Mouse (Mus musculus) testis, adult 2 months (tissue): ENCODE measurements around the gene Lif.

ENCODE experiments used
- CTCF ChIP-seq: fragments of 200-500 bp; IDR thresholded peaks from 2 replicates; pipeline ENCODE4 v1.5.1; 2012; ENCODE audit warnings: low read depth, mild to moderate bottlenecking, inconsistent platforms, low read length, moderate library complexity; ENCODE audit not compliant: control insufficient read depth, insufficient read depth, insufficient replicate concordance
- POLR2A ChIP-seq: fragments of 200-500 bp; IDR thresholded peaks from 2 replicates; pipeline ENCODE4 v1.6.1; 2012; ENCODE audit warnings: low read depth, mild to moderate bottlenecking, inconsistent platforms, low read length, moderate library complexity; ENCODE audit not compliant: control insufficient read depth

DNA sequence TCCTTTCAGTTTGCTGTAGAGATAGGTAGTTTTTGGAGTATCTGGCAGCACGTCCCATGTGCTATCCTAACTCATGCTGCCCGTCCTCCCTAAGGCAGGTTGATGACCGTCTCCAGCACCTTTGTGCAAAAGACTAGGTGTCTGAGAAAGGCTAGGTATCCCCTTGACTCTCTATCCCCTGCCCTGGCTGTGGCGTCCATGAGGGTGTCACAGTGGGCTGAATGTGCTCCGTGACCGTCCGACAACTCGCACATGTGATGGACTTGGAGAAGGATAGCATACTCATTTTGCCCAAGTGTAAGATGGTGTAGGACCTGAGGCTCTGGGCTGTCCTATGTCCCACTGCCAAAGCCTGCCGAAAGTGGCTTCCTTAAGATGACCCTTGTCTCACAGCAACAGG is 49.7 kb upstream of the Lif start:
- no peak for TF ChIP-seq POLR2A
- TF ChIP-seq CTCF = no peak
